Mouse (Mus musculus) neural tube, embryonic 11.5 days (tissue): ENCODE data around the gene Arid1a. TPM values are rescaled to one million over a fixed set of nuclear protein-coding genes. Genes with fewer than 3 reads are reported as not detected.

Experiments used
- ATAC-seq: fragments of 200-750 bp; cut with Nextera tagmentation; 2 replicates; pipeline ENCODE4 v1.8.0; 2017; ENCODE audit warnings: moderate number of reproducible peaks, mild to moderate bottlenecking, moderate TSS enrichment, moderate library complexity; ENCODE audit not compliant: insufficient read depth, low FRiP score, low TSS enrichment
- DNase-seq: peaks from one replicate; pipeline ENCODE4 v3.0.0-alpha.2; 2015; ENCODE audit warnings: low spot score
- H3K27ac ChIP-seq: fragments of 300-500 bp; sonication (generic); 2 replicates; pipeline ENCODE4 v1.5.1; 2014; ENCODE audit warnings: low read depth, mild to moderate bottlenecking, low read length
- H3K27me3 ChIP-seq: fragments of 300-500 bp; sonication (generic); 2 replicates; pipeline ENCODE4 v1.6.1; 2014; ENCODE audit warnings: mild to moderate bottlenecking, low read length, mixed read lengths; ENCODE audit not compliant: control insufficient read depth, insufficient read depth
- H3K36me3 ChIP-seq: fragments of 300-500 bp; sonication (generic); 2 replicates; pipeline ENCODE4 v1.6.1; 2014; ENCODE audit warnings: mild to moderate bottlenecking, low read length, moderate library complexity, mixed read lengths; ENCODE audit not compliant: control insufficient read depth, insufficient read depth
- H3K4me1 ChIP-seq: fragments of 300-500 bp; sonication (generic); 2 replicates; pipeline ENCODE4 v1.6.1; 2014; ENCODE audit warnings: low read length, mixed read lengths; ENCODE audit not compliant: control insufficient read depth, insufficient read depth
- H3K4me2 ChIP-seq: fragments of 300-500 bp; sonication (generic); 2 replicates; pipeline ENCODE4 v1.6.1; 2014; ENCODE audit warnings: low read depth, mild to moderate bottlenecking, moderate library complexity
- H3K4me3 ChIP-seq: fragments of 300-500 bp; sonication (generic); 2 replicates; pipeline ENCODE4 v1.5.1; 2014; ENCODE audit warnings: low read depth, low read length
- H3K9ac ChIP-seq: fragments of 300-500 bp; sonication (generic); 2 replicates; pipeline ENCODE4 v1.6.1; 2014; ENCODE audit warnings: mild to moderate bottlenecking, low read length
- H3K9me3 ChIP-seq: fragments of 300-500 bp; sonication (generic); 2 replicates; pipeline ENCODE4 v1.6.1; 2016; ENCODE audit warnings: low read length; ENCODE audit not compliant: control insufficient read depth
- WGBS: fragments of 180-500 bp; shearing (Covaris S2); extraction: QIAGEN DNeasy Blood & Tissue Kit; methylation state at CpG from one replicate; pipeline ENCODE4 v1.1.7; 2014; 5-methylcytosine and 5-hydroxymethylcytosine counted together
- polyA plus RNA-seq: library from polyadenylated mRNA; unstranded; fragments of >200 nt; fragmentation: Nextera tagmentation; extraction: Ambion mirVana; gene quantifications from 2 replicates; pipeline ENCODE4 v1.2.1, GENCODE M21; 2014

Gene Arid1a
- polyA plus RNA-seq, 1 experiment from 2014 or later = 42.5 TPM

GRCm38 (mm10) chr4:133687126-133687525, 69.4 kb downstream of the Arid1a start:
- Histone ChIP-seq H3K4me2 (no peak overlapping the region), H3K9ac (no peak overlapping the region), H3K27ac (no peak overlapping the region), H3K4me3 (no peak overlapping the region), H3K27me3 (no peaks in the 10 kb centered on the region), H3K9me3 (no peaks in the 10 kb centered on the region), H3K36me3 (peaks cover 50% of the 10 kb centered on the region), H3K4me1 (no peaks in the 10 kb centered on the region)
- WGBS = 91% methylated on average over 5 of the region's 5 CpGs
- ATAC-seq (no peak), DNase-seq (no peak)

- H3K36me3 ChIP-seq = peaks cover 47% of the 10 kb centered on the region
- no peaks in the 10 kb centered on the region for H3K27me3 ChIP-seq
- no peaks in the 10 kb centered on the region for H3K9me3 ChIP-seq
- H3K4me3 ChIP-seq = no peak overlapping the region
- H3K27ac ChIP-seq = no peak overlapping the region
- no peak overlapping the region for H3K9ac ChIP-seq
- no peak overlapping the region for H3K4me2 ChIP-seq
- DNase-seq = no peak
- no peaks in the 10 kb centered on the region for H3K4me1 ChIP-seq
- 90% methylated on average over 11 of the region's 11 CpGs for WGBS
- ATAC-seq = no peak
Measured at GRCm38 (mm10) chr4:133686512-133686911, 70.1 kb downstream of the Arid1a start.

- H3K27ac ChIP-seq = no peak overlapping the region
- ATAC-seq (no peak), DNase-seq (no peak)
- WGBS = 93% methylated on average over 14 of the region's 14 CpGs
- no peaks in the 10 kb centered on the region for H3K27me3 ChIP-seq
- peaks cover 28% of the 10 kb centered on the region for H3K36me3 ChIP-seq
- H3K9ac ChIP-seq = no peak overlapping the region
- H3K9me3 ChIP-seq = no peaks in the 10 kb centered on the region
- H3K4me3 ChIP-seq = no peak overlapping the region
- H3K4me1 ChIP-seq = peaks cover 14% of the 10 kb centered on the region
- no peak overlapping the region for H3K4me2 ChIP-seq
Measured at GRCm38 (mm10) chr4:133680206-133680786, 76.3 kb downstream of the Arid1a start.

GRCm38 (mm10) chr4:133679629-133680028, 76.9 kb downstream of the Arid1a start:
- peaks cover 15% of the 10 kb centered on the region for H3K4me1 ChIP-seq
- no peak overlapping the region for H3K27ac ChIP-seq
- no peak overlapping the region for H3K4me3 ChIP-seq
- H3K9me3 ChIP-seq = no peaks in the 10 kb centered on the region
- H3K27me3 ChIP-seq = no peaks in the 10 kb centered on the region
- 91% methylated on average over 7 of the region's 7 CpGs for WGBS
- H3K36me3 ChIP-seq = peaks cover 21% of the 10 kb centered on the region
- H3K9ac ChIP-seq = no peak overlapping the region
- H3K4me2 ChIP-seq = no peak overlapping the region
- no peak for DNase-seq
- ATAC-seq = no peak

GRCm38 (mm10) chr4:133677266-133677665, 79.3 kb downstream of the Arid1a start:
- Histone ChIP-seq H3K9me3 (no peaks in the 10 kb centered on the region), H3K9ac (no peak overlapping the region), H3K36me3 (peaks cover 16% of the 10 kb centered on the region), H3K4me2 (no peak overlapping the region), H3K27me3 (no peaks in the 10 kb centered on the region), H3K4me1 (peaks cover 15% of the 10 kb centered on the region), H3K27ac (no peak overlapping the region), H3K4me3 (no peak overlapping the region)
- WGBS = 77% methylated on average over 7 of the region's 7 CpGs
- no peak for DNase-seq
- ATAC-seq = no peak

- ATAC-seq (no peak), DNase-seq (no peak)
- Histone ChIP-seq H3K27me3 (no peaks in the 10 kb centered on the region), H3K36me3 (peaks cover 14% of the 10 kb centered on the region), H3K4me1 (peaks cover 20% of the 10 kb centered on the region), H3K4me3 (no peak overlapping the region), H3K9me3 (no peaks in the 10 kb centered on the region), H3K27ac (no peak overlapping the region), H3K9ac (no peak overlapping the region; the same call in 1 of the 2 replicates), H3K4me2 (no peak overlapping the region)
- 28% methylated on average over 3 of the region's 3 CpGs for WGBS
Measured at GRCm38 (mm10) chr4:133676189-133676588, 80.4 kb downstream of the Arid1a start.

GRCm38 (mm10) chr4:133675594-133676016, 81.0 kb downstream of the Arid1a start:
- DNase-seq = peak; percentile 80
- no peaks in the 10 kb centered on the region for H3K27me3 ChIP-seq
- H3K27ac ChIP-seq = no peak overlapping the region
- peaks cover 20% of the 10 kb centered on the region for H3K4me1 ChIP-seq
- WGBS = 1% methylated on average over 5 of the region's 5 CpGs
- H3K9me3 ChIP-seq = no peaks in the 10 kb centered on the region
- ATAC-seq = peak; percentile 49
- H3K9ac ChIP-seq = no peak overlapping the region; the same call in 1 of the 2 replicates
- no peak overlapping the region for H3K4me3 ChIP-seq
- peaks cover 9% of the 10 kb centered on the region for H3K36me3 ChIP-seq
- no peak overlapping the region for H3K4me2 ChIP-seq

- peaks cover 2% of the 10 kb centered on the region; the same call in 1 of the 2 replicates for H3K36me3 ChIP-seq
- H3K4me3 ChIP-seq = no peak overlapping the region
- peaks cover 20% of the 10 kb centered on the region for H3K4me1 ChIP-seq
- no peaks in the 10 kb centered on the region for H3K27me3 ChIP-seq
- H3K27ac ChIP-seq = no peak overlapping the region
- DNase-seq (no peak), ATAC-seq (no peak)
- H3K9ac ChIP-seq = no peak overlapping the region
- H3K4me2 ChIP-seq = no peak overlapping the region
- WGBS = 71% methylated on average over 8 of the region's 8 CpGs
- no peaks in the 10 kb centered on the region for H3K9me3 ChIP-seq
Measured at GRCm38 (mm10) chr4:133674331-133674695, 82.3 kb downstream of the Arid1a start.

GRCm38 (mm10) chr4:133673666-133674330, 82.8 kb downstream of the Arid1a start:
- ATAC-seq = no peak
- H3K4me3 ChIP-seq = no peak overlapping the region
- no peak overlapping the region for H3K9ac ChIP-seq
- no peaks in the 10 kb centered on the region for H3K9me3 ChIP-seq
- 43% methylated on average over 10 of the region's 10 CpGs for WGBS
- H3K4me2 ChIP-seq = 0 out of 2 replicates have a peak overlapping the region, but pooled peaks have one; percentile 1
- H3K27me3 ChIP-seq = no peaks in the 10 kb centered on the region
- H3K27ac ChIP-seq = no peak overlapping the region
- no peak for DNase-seq
- peaks cover 2% of the 10 kb centered on the region; the same call in 1 of the 2 replicates for H3K36me3 ChIP-seq
- peaks cover 20% of the 10 kb centered on the region for H3K4me1 ChIP-seq
